Mouse (Mus musculus) ES-E14 (cell line): Measurements from ENCODE around the gene Pik3r2.

ENCODE experiments used
- CHD2 ChIP-seq: IDR thresholded peaks from 2 replicates; pipeline ENCODE4 v1.6.1; 2014; ENCODE audit warnings: mild to moderate bottlenecking, low read depth, low read length, inconsistent platforms
- HCFC1 ChIP-seq: IDR thresholded peaks from 2 replicates; pipeline ENCODE4 v1.6.1; 2012; ENCODE audit warnings: low read length, inconsistent platforms, borderline replicate concordance; ENCODE audit not compliant: insufficient read depth
- MAFK ChIP-seq: IDR thresholded peaks from 2 replicates; pipeline ENCODE4 v1.6.1; 2014; ENCODE audit warnings: mild to moderate bottlenecking, low read depth, low read length, inconsistent platforms; ENCODE audit not compliant: insufficient read depth
- ZNF384 ChIP-seq: IDR thresholded peaks from 2 replicates; pipeline ENCODE4 v1.6.1; 2012; ENCODE audit warnings: low read depth, low read length, inconsistent platforms

- TF ChIP-seq ZNF384 = no peak
- TF ChIP-seq CHD2 = no peak
- no peak for TF ChIP-seq HCFC1
- no peak for TF ChIP-seq MAFK
These were observed 21.8 kb upstream of the Pik3r2 start for GRCm38 (mm10) chr8:70798281-70798680.
